Mouse (Mus musculus): ENCODE measurements around the gene Lpar6. TPM values are rescaled to one million over a fixed set of nuclear protein-coding genes. Genes with fewer than 3 reads are reported as not detected.

Lpar6 gene
- polyA plus RNA-seq, 1 experiment = 0.91 TPM

- Histone ChIP-seq H3K36me3 (ENCODE audit: control insufficient read depth, insufficient read depth, low read length) (peaks cover 4% of the 10 kb centered on the region; the same call in 1 of the 2 replicates), H3K4me3 (ENCODE audit: low read depth, low read length) (no peak overlapping the region), H3K4me1 (ENCODE audit: control insufficient read depth, insufficient read depth, insufficient read length, low read length) (peaks cover 7% of the 10 kb centered on the region; the same call in 1 of the 2 replicates), H3K27ac (ENCODE audit: insufficient read depth, low read depth, low read length) (peak overlapping the region; percentile 79), H3K27me3 (ENCODE audit: control insufficient read depth, insufficient read depth, low read length) (no peaks in the 10 kb centered on the region)
- TF ChIP-seq CTCF (IDR thresholded peaks at IDR 0.05; ENCODE audit: extremely low read depth, insufficient read length, insufficient replicate concordance, low read depth, low read length) (no peak), POLR2A (IDR thresholded peaks at IDR 0.05; ENCODE audit: low read depth, low read length) (no peak)
- WGBS = 15% methylated on average over 6 of the region's 6 CpGs
Observed at GRCm38 (mm10) chr14:73253453-73254251, 16.0 kb downstream of the Lpar6 start.

GRCm38 (mm10) chr14:73254412-73254811 is 16.7 kb downstream of the Lpar6 start:
- peaks cover 4% of the 10 kb centered on the region; the same call in 1 of the 2 replicates for H3K36me3 ChIP-seq (ENCODE audit: control insufficient read depth, insufficient read depth, low read length)
- no peaks in the 10 kb centered on the region for H3K27me3 ChIP-seq (ENCODE audit: control insufficient read depth, insufficient read depth, low read length)
- peak overlapping the region; percentile 61 for H3K27ac ChIP-seq (ENCODE audit: insufficient read depth, low read depth, low read length)
- peak; percentile 12; the same call in 1 of the 2 replicates for TF ChIP-seq CTCF (IDR thresholded peaks at IDR 0.05; ENCODE audit: extremely low read depth, insufficient read length, insufficient replicate concordance, low read depth, low read length)
- no peak for TF ChIP-seq POLR2A (IDR thresholded peaks at IDR 0.05; ENCODE audit: low read depth, low read length)
- H3K4me1 ChIP-seq (ENCODE audit: control insufficient read depth, insufficient read depth, insufficient read length, low read length) = peaks cover 7% of the 10 kb centered on the region; the same call in 1 of the 2 replicates
- no peak overlapping the region for H3K4me3 ChIP-seq (ENCODE audit: low read depth, low read length)
- 39% methylated on average over 4 of the region's 4 CpGs for WGBS

GRCm38 (mm10) chr14:73255426-73255970 is 17.8 kb downstream of the Lpar6 start:
- WGBS = 76% methylated on average over 3 of the region's 3 CpGs
- Histone ChIP-seq H3K4me3 (ENCODE audit: low read depth, low read length) (no peak overlapping the region), H3K27me3 (ENCODE audit: control insufficient read depth, insufficient read depth, low read length) (no peaks in the 10 kb centered on the region), H3K36me3 (ENCODE audit: control insufficient read depth, insufficient read depth, low read length) (peaks cover 4% of the 10 kb centered on the region; the same call in 1 of the 2 replicates), H3K4me1 (ENCODE audit: control insufficient read depth, insufficient read depth, insufficient read length, low read length) (peaks cover 7% of the 10 kb centered on the region; the same call in 1 of the 2 replicates), H3K27ac (ENCODE audit: insufficient read depth, low read depth, low read length) (no peak overlapping the region)
- TF ChIP-seq CTCF (IDR thresholded peaks at IDR 0.05; ENCODE audit: extremely low read depth, insufficient read length, insufficient replicate concordance, low read depth, low read length) = no peak
- no peak for TF ChIP-seq POLR2A (IDR thresholded peaks at IDR 0.05; ENCODE audit: low read depth, low read length)

DNA sequence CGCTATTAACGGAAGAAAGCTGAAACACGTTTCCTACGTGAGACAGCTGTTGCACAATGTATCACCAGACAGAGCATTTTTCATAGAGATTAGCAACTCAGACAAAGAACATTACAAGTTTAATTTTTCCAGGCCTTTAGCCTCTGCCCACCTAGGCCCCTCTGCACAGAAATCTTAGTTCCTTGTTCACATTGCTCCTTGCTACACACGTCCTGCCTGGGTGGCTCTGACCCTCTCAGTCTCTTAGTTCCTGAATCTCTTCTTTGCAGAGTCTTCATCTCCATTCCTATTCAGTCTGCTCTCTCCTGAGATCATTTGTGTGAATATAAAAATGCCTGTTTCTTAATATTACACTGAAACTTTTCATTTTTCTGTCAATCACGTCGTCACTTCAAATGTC is 19.7 kb downstream of the Lpar6 start:
- no peak overlapping the region for H3K4me3 ChIP-seq (ENCODE audit: low read depth, low read length)
- WGBS = 82% methylated on average over 7 of the region's 7 CpGs
- TF ChIP-seq POLR2A (IDR thresholded peaks at IDR 0.05; ENCODE audit: low read depth, low read length) = no peak
- TF ChIP-seq CTCF (IDR thresholded peaks at IDR 0.05; ENCODE audit: extremely low read depth, insufficient read length, insufficient replicate concordance, low read depth, low read length) = no peak
- no peak overlapping the region for H3K27ac ChIP-seq (ENCODE audit: insufficient read depth, low read depth, low read length)
- peaks cover 7% of the 10 kb centered on the region; the same call in 1 of the 2 replicates for H3K4me1 ChIP-seq (ENCODE audit: control insufficient read depth, insufficient read depth, insufficient read length, low read length)
- H3K27me3 ChIP-seq (ENCODE audit: control insufficient read depth, insufficient read depth, low read length) = no peaks in the 10 kb centered on the region
- peaks cover 9% of the 10 kb centered on the region for H3K36me3 ChIP-seq (ENCODE audit: control insufficient read depth, insufficient read depth, low read length)

GRCm38 (mm10) chr14:73258181-73258580 is 20.5 kb downstream of the Lpar6 start:
- H3K4me3 ChIP-seq (ENCODE audit: low read depth, low read length) = no peak overlapping the region
- no peaks in the 10 kb centered on the region for H3K27me3 ChIP-seq (ENCODE audit: control insufficient read depth, insufficient read depth, low read length)
- peaks cover 11% of the 10 kb centered on the region for H3K36me3 ChIP-seq (ENCODE audit: control insufficient read depth, insufficient read depth, low read length)
- 86% methylated on average over 4 of the region's 4 CpGs for WGBS
- TF ChIP-seq CTCF (IDR thresholded peaks at IDR 0.05; ENCODE audit: extremely low read depth, insufficient read length, insufficient replicate concordance, low read depth, low read length) (no peak), POLR2A (IDR thresholded peaks at IDR 0.05; ENCODE audit: low read depth, low read length) (no peak)
- no peak overlapping the region for H3K27ac ChIP-seq (ENCODE audit: insufficient read depth, low read depth, low read length)
- peaks cover 4% of the 10 kb centered on the region; the same call in 1 of the 2 replicates for H3K4me1 ChIP-seq (ENCODE audit: control insufficient read depth, insufficient read depth, insufficient read length, low read length)

GRCm38 (mm10) chr14:73262210-73262609 is 24.5 kb downstream of the Lpar6 start:
- TF ChIP-seq POLR2A (IDR thresholded peaks at IDR 0.05; ENCODE audit: low read depth, low read length) (no peak), CTCF (IDR thresholded peaks at IDR 0.05; ENCODE audit: extremely low read depth, insufficient read length, insufficient replicate concordance, low read depth, low read length) (no peak)
- no peak overlapping the region for H3K4me3 ChIP-seq (ENCODE audit: low read depth, low read length)
- no peaks in the 10 kb centered on the region for H3K4me1 ChIP-seq (ENCODE audit: control insufficient read depth, insufficient read depth, insufficient read length, low read length)
- H3K27ac ChIP-seq (ENCODE audit: insufficient read depth, low read depth, low read length) = no peak overlapping the region
- H3K36me3 ChIP-seq (ENCODE audit: control insufficient read depth, insufficient read depth, low read length) = peaks cover 23% of the 10 kb centered on the region
- no peaks in the 10 kb centered on the region for H3K27me3 ChIP-seq (ENCODE audit: control insufficient read depth, insufficient read depth, low read length)
- WGBS = 86% methylated on average over 9 of the region's 9 CpGs

DNA sequence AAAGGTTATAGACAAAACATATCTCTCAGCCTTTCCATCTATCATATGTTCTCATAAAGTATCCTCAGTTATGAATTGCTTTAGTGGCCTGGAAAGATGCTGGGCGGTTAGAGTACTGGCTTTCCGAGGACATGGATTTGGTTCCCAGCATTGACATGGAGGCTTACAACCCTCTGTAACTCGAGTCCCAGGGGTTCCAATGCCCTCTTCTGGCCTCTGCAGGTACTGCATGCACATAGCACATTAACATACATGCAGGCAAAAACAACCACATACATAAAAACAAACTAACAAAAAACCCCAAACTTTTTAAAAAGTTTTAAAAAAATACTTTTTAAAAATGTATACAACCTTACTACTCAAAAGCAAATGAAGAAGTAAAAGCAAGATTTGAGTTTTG is 28.5 kb downstream of the Lpar6 start:
- Histone ChIP-seq H3K27me3 (ENCODE audit: control insufficient read depth, insufficient read depth, low read length) (no peaks in the 10 kb centered on the region), H3K4me3 (ENCODE audit: low read depth, low read length) (no peak overlapping the region), H3K4me1 (ENCODE audit: control insufficient read depth, insufficient read depth, insufficient read length, low read length) (no peaks in the 10 kb centered on the region), H3K36me3 (ENCODE audit: control insufficient read depth, insufficient read depth, low read length) (peaks cover 32% of the 10 kb centered on the region), H3K27ac (ENCODE audit: insufficient read depth, low read depth, low read length) (no peak overlapping the region)
- WGBS = 88% methylated on average over 3 of the region's 3 CpGs
- TF ChIP-seq POLR2A (IDR thresholded peaks at IDR 0.05; ENCODE audit: low read depth, low read length) = no peak
- TF ChIP-seq CTCF (IDR thresholded peaks at IDR 0.05; ENCODE audit: extremely low read depth, insufficient read length, insufficient replicate concordance, low read depth, low read length) = peak; percentile 40; the same call in 1 of the 2 replicates
